Mouse (Mus musculus) brain, embryonic 14.5 days (tissue): ENCODE results near the gene Tppp.

Source experiments
- CTCF ChIP-seq: fragments of 200-500 bp; IDR thresholded peaks from 2 replicates; pipeline ENCODE4 v1.5.1; 2012; ENCODE audit warnings: inconsistent platforms, mild to moderate bottlenecking, moderate library complexity, borderline replicate concordance; ENCODE audit not compliant: insufficient read depth, insufficient read length; ENCODE audit errors: extremely low read depth
- POLR2A ChIP-seq: fragments of 200-500 bp; IDR thresholded peaks from 2 replicates; pipeline ENCODE4 v1.6.1; 2012; ENCODE audit warnings: mild to moderate bottlenecking, inconsistent platforms, borderline replicate concordance; ENCODE audit not compliant: poor library complexity, insufficient read depth, insufficient read length, severe bottlenecking; ENCODE audit errors: extremely low read depth

DNA sequence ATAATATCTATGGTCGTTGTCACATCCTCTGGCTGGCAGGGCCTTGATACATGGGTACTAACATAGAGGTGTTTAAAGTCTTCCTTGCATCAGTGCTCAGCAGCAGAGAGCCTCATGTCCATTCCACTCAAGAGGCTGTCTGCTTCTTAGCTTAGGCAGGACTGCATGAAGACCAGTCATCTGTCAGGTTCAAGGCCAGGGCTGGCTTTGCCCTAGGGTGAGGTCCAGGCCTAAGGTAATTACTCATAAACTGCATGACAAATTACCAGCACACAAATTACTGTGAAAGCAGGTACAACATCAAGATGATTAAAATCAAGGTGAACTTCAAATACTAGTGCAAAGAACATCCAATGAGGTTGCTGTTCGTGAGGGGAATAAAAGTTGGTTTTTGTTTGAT is 26.6 kb downstream of the Tppp start:
- TF ChIP-seq CTCF (no peak), POLR2A (no peak)
